Mouse (Mus musculus): ENCODE data around the gene Hsfy2. TPM values are rescaled to one million over a fixed set of nuclear protein-coding genes. Genes with fewer than 3 reads are reported as not detected.

Gene Hsfy2
- not detected in 2 replicates for polyA plus RNA-seq (2011; ENCODE audit: insufficient read depth, insufficient read length, low read depth, missing spikeins)

DNA sequence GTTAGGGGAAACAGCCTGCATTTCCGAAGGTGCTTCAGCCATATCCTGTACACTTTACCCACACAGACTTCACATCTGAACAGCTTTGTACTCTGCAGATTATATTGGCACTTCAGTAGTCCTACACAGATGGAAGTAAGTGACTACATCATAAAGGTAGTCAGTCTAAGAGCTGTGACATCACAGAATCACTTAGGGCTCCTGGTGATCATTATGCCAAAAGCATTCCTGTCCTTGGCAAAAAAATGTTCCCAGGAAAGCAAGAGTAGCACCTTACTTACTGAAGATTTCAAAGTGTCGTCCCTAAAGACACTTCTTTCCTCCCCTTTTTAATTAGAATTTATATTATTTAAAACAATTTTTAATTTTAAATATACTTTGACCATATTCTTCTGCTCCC lies at the start of gene Hsfy2:
Hsfy2 (minus strand) TSS at position 101 of the 400 bp plus-strand sequence.
- no peaks in the 10 kb centered on the region for H3K27me3 ChIP-seq (ENCODE audit: control insufficient read depth, insufficient read depth, low read length, poor library complexity, severe bottlenecking)
- no peaks in the 10 kb centered on the region for H3K9me3 ChIP-seq (replicated peaks; ENCODE audit: control insufficient read depth, insufficient read depth, low read length, poor library complexity, severe bottlenecking)
- no peaks in the 10 kb centered on the region for H3K36me3 ChIP-seq (ENCODE audit: control insufficient read depth, insufficient read depth, low read length, poor library complexity, severe bottlenecking)
- H3K27ac ChIP-seq (ENCODE audit: insufficient read depth, low read length), result no peak within 1 kb of the TSS
- H3K9ac ChIP-seq (ENCODE audit: low read depth, poor library complexity, severe bottlenecking), result no peak within 1 kb of the TSS
- no peaks in the 10 kb centered on the region for H3K4me1 ChIP-seq (ENCODE audit: control insufficient read depth, insufficient read depth, low read length)
- TF ChIP-seq CTCF (IDR thresholded peaks at IDR 0.05; ENCODE audit: low read depth, low read length), result no peak
- no peak for TF ChIP-seq POLR2A (IDR thresholded peaks at IDR 0.05; ENCODE audit: insufficient read depth, low read length)
- TF ChIP-seq EP300 (IDR thresholded peaks at IDR 0.05; ENCODE audit: insufficient read depth, low read depth, low read length), result no peak
- H3K4me3 ChIP-seq (ENCODE audit: low read depth, low read length), result no peak within 1 kb of the TSS

DNA sequence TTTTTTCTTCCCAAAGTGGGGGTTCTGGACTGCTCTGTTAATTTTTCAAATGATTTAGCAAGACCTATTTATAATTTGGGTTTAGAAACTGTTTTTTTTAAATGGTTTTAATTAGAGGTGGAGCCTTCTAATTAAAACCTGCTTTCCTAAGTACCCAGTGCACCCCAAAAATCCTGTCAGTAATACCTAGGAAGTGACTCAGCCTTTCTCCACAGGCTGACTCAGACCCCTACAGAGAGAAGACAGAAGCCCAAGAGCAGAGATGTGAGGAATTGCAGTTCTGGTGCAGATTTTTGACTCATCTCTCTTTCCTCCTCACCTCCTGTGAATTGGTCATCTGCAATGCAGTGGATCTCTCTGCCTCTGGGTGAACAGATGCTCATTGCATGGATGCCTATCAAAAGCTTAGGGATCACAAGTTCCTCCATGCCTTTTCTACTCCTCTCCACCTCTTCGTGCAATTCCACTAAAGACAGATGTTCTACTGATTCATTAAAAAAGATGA lies 47.9 kb upstream of the Hsfy2 start:
- Histone ChIP-seq H3K9ac (ENCODE audit: low read depth, poor library complexity, severe bottlenecking) (no peak overlapping the region), H3K4me3 (ENCODE audit: low read depth, low read length) (no peak overlapping the region), H3K4me1 (ENCODE audit: control insufficient read depth, insufficient read depth, low read length) (no peaks in the 10 kb centered on the region), H3K9me3 (replicated peaks; ENCODE audit: control insufficient read depth, insufficient read depth, low read length, poor library complexity, severe bottlenecking) (no peaks in the 10 kb centered on the region), H3K27me3 (ENCODE audit: control insufficient read depth, insufficient read depth, low read length, poor library complexity, severe bottlenecking) (no peaks in the 10 kb centered on the region; the same call in none of the 2 replicates), H3K36me3 (ENCODE audit: control insufficient read depth, insufficient read depth, low read length, poor library complexity, severe bottlenecking) (no peaks in the 10 kb centered on the region), H3K27ac (ENCODE audit: insufficient read depth, low read length) (no peak overlapping the region)
- TF ChIP-seq POLR2A (IDR thresholded peaks at IDR 0.05; ENCODE audit: insufficient read depth, low read length) (no peak), EP300 (IDR thresholded peaks at IDR 0.05; ENCODE audit: insufficient read depth, low read depth, low read length) (no peak), CTCF (IDR thresholded peaks at IDR 0.05; ENCODE audit: low read depth, low read length) (no peak)

DNA sequence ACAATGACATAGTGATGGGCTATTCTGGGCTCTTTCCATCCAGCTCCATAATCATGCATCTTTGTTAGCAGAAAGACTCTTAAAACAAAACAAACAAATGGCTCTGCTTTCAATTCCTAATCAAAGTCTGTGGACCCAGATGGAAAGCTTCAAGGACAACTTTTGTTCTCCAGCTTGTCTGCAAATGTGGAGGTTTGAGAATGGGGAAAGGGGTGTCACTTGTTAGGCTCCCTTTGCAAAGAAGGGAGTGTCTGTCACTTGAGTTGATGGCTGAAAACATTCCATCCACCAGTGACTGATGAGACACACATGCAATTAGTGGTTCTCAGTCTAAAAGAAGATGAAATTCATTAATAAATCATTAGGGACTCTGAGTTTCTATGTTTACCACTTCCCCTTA lies 47.3 kb upstream of the Hsfy2 start:
- Histone ChIP-seq H3K4me1 (ENCODE audit: control insufficient read depth, insufficient read depth, low read length) (no peaks in the 10 kb centered on the region), H3K27me3 (ENCODE audit: control insufficient read depth, insufficient read depth, low read length, poor library complexity, severe bottlenecking) (no peaks in the 10 kb centered on the region; the same call in none of the 2 replicates), H3K4me3 (ENCODE audit: low read depth, low read length) (no peak overlapping the region), H3K9ac (ENCODE audit: low read depth, poor library complexity, severe bottlenecking) (no peak overlapping the region), H3K36me3 (ENCODE audit: control insufficient read depth, insufficient read depth, low read length, poor library complexity, severe bottlenecking) (no peaks in the 10 kb centered on the region), H3K9me3 (replicated peaks; ENCODE audit: control insufficient read depth, insufficient read depth, low read length, poor library complexity, severe bottlenecking) (no peaks in the 10 kb centered on the region), H3K27ac (ENCODE audit: insufficient read depth, low read length) (no peak overlapping the region)
- TF ChIP-seq CTCF (IDR thresholded peaks at IDR 0.05; ENCODE audit: low read depth, low read length), result no peak
- no peak for TF ChIP-seq EP300 (IDR thresholded peaks at IDR 0.05; ENCODE audit: insufficient read depth, low read depth, low read length)
- no peak for TF ChIP-seq POLR2A (IDR thresholded peaks at IDR 0.05; ENCODE audit: insufficient read depth, low read length)

DNA sequence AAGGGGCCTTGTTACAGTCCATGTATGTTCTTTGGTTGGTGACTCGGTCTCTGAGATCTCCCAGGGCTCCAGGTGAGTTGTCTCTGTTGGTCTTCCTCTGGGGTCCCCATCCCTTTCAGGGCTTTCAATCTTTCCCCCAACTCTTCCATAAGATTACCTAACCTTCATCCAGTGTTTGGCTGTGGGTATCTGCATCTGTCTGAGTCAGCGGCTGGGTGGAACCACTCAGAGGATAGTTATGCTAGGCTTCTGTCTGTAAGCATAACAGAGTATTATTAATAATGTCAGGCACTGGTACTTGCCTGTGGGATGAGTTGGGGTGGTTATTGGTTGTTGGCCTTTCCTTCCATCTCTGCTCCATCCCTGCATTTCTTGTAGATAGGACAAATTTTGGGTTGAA lies 44.0 kb upstream of the Hsfy2 start:
- TF ChIP-seq POLR2A (IDR thresholded peaks at IDR 0.05; ENCODE audit: insufficient read depth, low read length), result no peak
- no peak for TF ChIP-seq EP300 (IDR thresholded peaks at IDR 0.05; ENCODE audit: insufficient read depth, low read depth, low read length)
- TF ChIP-seq CTCF (IDR thresholded peaks at IDR 0.05; ENCODE audit: low read depth, low read length), result no peak
- Histone ChIP-seq H3K27ac (ENCODE audit: insufficient read depth, low read length) (no peak overlapping the region), H3K4me3 (ENCODE audit: low read depth, low read length) (no peak overlapping the region)

DNA sequence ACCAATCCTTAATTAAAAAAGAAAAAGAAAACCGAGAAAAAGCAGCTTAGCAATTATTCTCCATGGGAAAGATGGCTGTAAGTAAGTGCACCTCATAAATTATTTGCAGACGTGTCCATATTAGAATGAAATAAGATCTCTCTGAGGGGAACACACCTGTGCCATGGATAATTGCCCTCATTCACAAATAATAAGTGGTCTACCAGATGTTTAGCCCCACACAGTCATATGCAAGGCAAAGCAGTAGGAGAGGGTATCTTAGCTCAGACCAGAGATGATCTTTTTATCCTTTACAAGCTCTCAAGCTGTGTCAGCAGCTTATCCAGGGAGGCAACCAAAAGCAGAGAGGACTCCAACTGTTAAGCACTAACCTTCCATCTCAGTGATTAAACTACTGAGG lies 38.0 kb upstream of the Hsfy2 start:
- Histone ChIP-seq H3K4me1 (ENCODE audit: control insufficient read depth, insufficient read depth, low read length) (no peaks in the 10 kb centered on the region), H3K27me3 (ENCODE audit: control insufficient read depth, insufficient read depth, low read length, poor library complexity, severe bottlenecking) (no peaks in the 10 kb centered on the region), H3K9me3 (replicated peaks; ENCODE audit: control insufficient read depth, insufficient read depth, low read length, poor library complexity, severe bottlenecking) (no peaks in the 10 kb centered on the region), H3K9ac (ENCODE audit: low read depth, poor library complexity, severe bottlenecking) (no peak overlapping the region), H3K4me3 (ENCODE audit: low read depth, low read length) (no peak overlapping the region), H3K27ac (ENCODE audit: insufficient read depth, low read length) (no peak overlapping the region), H3K36me3 (ENCODE audit: control insufficient read depth, insufficient read depth, low read length, poor library complexity, severe bottlenecking) (no peaks in the 10 kb centered on the region)
- TF ChIP-seq CTCF (IDR thresholded peaks at IDR 0.05; ENCODE audit: low read depth, low read length) (no peak), EP300 (IDR thresholded peaks at IDR 0.05; ENCODE audit: insufficient read depth, low read depth, low read length) (no peak), POLR2A (IDR thresholded peaks at IDR 0.05; ENCODE audit: insufficient read depth, low read length) (no peak)

More for the DNA sequence above, 44.0 kb upstream of the Hsfy2 start:
- no peaks in the 10 kb centered on the region for H3K27me3 ChIP-seq (ENCODE audit: control insufficient read depth, insufficient read depth, low read length, poor library complexity, severe bottlenecking)
- H3K9ac ChIP-seq (ENCODE audit: low read depth, poor library complexity, severe bottlenecking), result no peak overlapping the region
- H3K9me3 ChIP-seq (replicated peaks; ENCODE audit: control insufficient read depth, insufficient read depth, low read length, poor library complexity, severe bottlenecking), result no peaks in the 10 kb centered on the region
- no peaks in the 10 kb centered on the region for H3K36me3 ChIP-seq (ENCODE audit: control insufficient read depth, insufficient read depth, low read length, poor library complexity, severe bottlenecking)
- H3K4me1 ChIP-seq (ENCODE audit: control insufficient read depth, insufficient read depth, low read length), result no peaks in the 10 kb centered on the region

DNA sequence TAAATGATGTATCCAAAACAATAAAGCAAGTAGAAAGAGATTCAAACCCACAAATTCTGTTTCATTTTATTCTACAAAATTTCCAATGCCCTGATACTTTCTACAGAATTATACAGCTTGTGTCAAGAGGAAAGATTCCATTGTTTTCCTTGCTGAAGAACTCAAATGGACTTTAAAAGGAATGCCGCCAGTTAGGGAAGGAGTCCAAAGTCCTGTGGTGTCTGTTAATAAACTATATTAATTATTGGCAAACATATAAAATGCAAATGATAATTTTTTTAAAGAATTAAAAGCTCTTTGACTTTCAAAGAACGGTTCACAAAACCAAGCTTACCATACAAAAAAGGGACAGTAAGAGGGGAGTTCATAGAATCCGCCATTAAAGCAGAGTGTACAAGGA lies 37.4 kb upstream of the Hsfy2 start:
- H3K4me1 ChIP-seq (ENCODE audit: control insufficient read depth, insufficient read depth, low read length), result no peaks in the 10 kb centered on the region

More for the DNA sequence above, 37.4 kb upstream of the Hsfy2 start:
- no peak overlapping the region for H3K9ac ChIP-seq (ENCODE audit: low read depth, poor library complexity, severe bottlenecking)
- no peaks in the 10 kb centered on the region for H3K9me3 ChIP-seq (replicated peaks; ENCODE audit: control insufficient read depth, insufficient read depth, low read length, poor library complexity, severe bottlenecking)
- H3K4me3 ChIP-seq (ENCODE audit: low read depth, low read length), result no peak overlapping the region
- no peaks in the 10 kb centered on the region for H3K27me3 ChIP-seq (ENCODE audit: control insufficient read depth, insufficient read depth, low read length, poor library complexity, severe bottlenecking)
- TF ChIP-seq POLR2A (IDR thresholded peaks at IDR 0.05; ENCODE audit: insufficient read depth, low read length), result no peak
- no peak for TF ChIP-seq EP300 (IDR thresholded peaks at IDR 0.05; ENCODE audit: insufficient read depth, low read depth, low read length)
- TF ChIP-seq CTCF (IDR thresholded peaks at IDR 0.05; ENCODE audit: low read depth, low read length), result no peak
- H3K27ac ChIP-seq (ENCODE audit: insufficient read depth, low read length), result no peak overlapping the region
- no peaks in the 10 kb centered on the region for H3K36me3 ChIP-seq (ENCODE audit: control insufficient read depth, insufficient read depth, low read length, poor library complexity, severe bottlenecking)
